Mouse (Mus musculus) neural tube, embryonic 11.5 days (tissue): Measurements from ENCODE around the gene Clec3b. TPM values are rescaled to one million over a fixed set of nuclear protein-coding genes. Genes with fewer than 3 reads are reported as not detected.

Experiments used
- ATAC-seq: fragments of 200-750 bp; cut with Nextera tagmentation; 2 replicates; pipeline ENCODE4 v1.8.0; 2017; ENCODE audit warnings: moderate number of reproducible peaks, mild to moderate bottlenecking, moderate TSS enrichment, moderate library complexity; ENCODE audit not compliant: insufficient read depth, low FRiP score, low TSS enrichment
- DNase-seq: peaks from one replicate; pipeline ENCODE4 v3.0.0-alpha.2; 2015; ENCODE audit warnings: low spot score
- H3K27ac ChIP-seq: fragments of 300-500 bp; sonication (generic); 2 replicates; pipeline ENCODE4 v1.5.1; 2014; ENCODE audit warnings: low read depth, mild to moderate bottlenecking, low read length
- H3K27me3 ChIP-seq: fragments of 300-500 bp; sonication (generic); 2 replicates; pipeline ENCODE4 v1.6.1; 2014; ENCODE audit warnings: mild to moderate bottlenecking, low read length, mixed read lengths; ENCODE audit not compliant: control insufficient read depth, insufficient read depth
- H3K36me3 ChIP-seq: fragments of 300-500 bp; sonication (generic); 2 replicates; pipeline ENCODE4 v1.6.1; 2014; ENCODE audit warnings: mild to moderate bottlenecking, low read length, moderate library complexity, mixed read lengths; ENCODE audit not compliant: control insufficient read depth, insufficient read depth
- H3K4me1 ChIP-seq: fragments of 300-500 bp; sonication (generic); 2 replicates; pipeline ENCODE4 v1.6.1; 2014; ENCODE audit warnings: low read length, mixed read lengths; ENCODE audit not compliant: control insufficient read depth, insufficient read depth
- H3K4me2 ChIP-seq: fragments of 300-500 bp; sonication (generic); 2 replicates; pipeline ENCODE4 v1.6.1; 2014; ENCODE audit warnings: low read depth, mild to moderate bottlenecking, moderate library complexity
- H3K4me3 ChIP-seq: fragments of 300-500 bp; sonication (generic); 2 replicates; pipeline ENCODE4 v1.5.1; 2014; ENCODE audit warnings: low read depth, low read length
- H3K9ac ChIP-seq: fragments of 300-500 bp; sonication (generic); 2 replicates; pipeline ENCODE4 v1.6.1; 2014; ENCODE audit warnings: mild to moderate bottlenecking, low read length
- H3K9me3 ChIP-seq: fragments of 300-500 bp; sonication (generic); 2 replicates; pipeline ENCODE4 v1.6.1; 2016; ENCODE audit warnings: low read length; ENCODE audit not compliant: control insufficient read depth
- WGBS: fragments of 180-500 bp; shearing (Covaris S2); extraction: QIAGEN DNeasy Blood & Tissue Kit; methylation state at CpG from one replicate; pipeline ENCODE4 v1.1.7; 2014; 5-methylcytosine and 5-hydroxymethylcytosine counted together
- polyA plus RNA-seq: library from polyadenylated mRNA; unstranded; fragments of >200 nt; fragmentation: Nextera tagmentation; extraction: Ambion mirVana; gene quantifications from 2 replicates; pipeline ENCODE4 v1.2.1, GENCODE M21; 2014

Clec3b gene
- polyA plus RNA-seq, 1 experiment from 2014 or later, result not detected

GRCm38 (mm10) chr9:123185546-123185945 lies 34.8 kb downstream of the Clec3b start:
- H3K4me1 ChIP-seq, result no peaks in the 10 kb centered on the region
- 62% methylated on average over 2 of the region's 2 CpGs for WGBS
- H3K27me3 ChIP-seq, result no peaks in the 10 kb centered on the region
- ATAC-seq (no peak), DNase-seq (no peak)
- no peak overlapping the region for H3K27ac ChIP-seq
- H3K4me2 ChIP-seq, result no peak overlapping the region
- no peak overlapping the region for H3K4me3 ChIP-seq
- no peaks in the 10 kb centered on the region for H3K9me3 ChIP-seq
- no peak overlapping the region for H3K9ac ChIP-seq
- no peaks in the 10 kb centered on the region for H3K36me3 ChIP-seq

DNA sequence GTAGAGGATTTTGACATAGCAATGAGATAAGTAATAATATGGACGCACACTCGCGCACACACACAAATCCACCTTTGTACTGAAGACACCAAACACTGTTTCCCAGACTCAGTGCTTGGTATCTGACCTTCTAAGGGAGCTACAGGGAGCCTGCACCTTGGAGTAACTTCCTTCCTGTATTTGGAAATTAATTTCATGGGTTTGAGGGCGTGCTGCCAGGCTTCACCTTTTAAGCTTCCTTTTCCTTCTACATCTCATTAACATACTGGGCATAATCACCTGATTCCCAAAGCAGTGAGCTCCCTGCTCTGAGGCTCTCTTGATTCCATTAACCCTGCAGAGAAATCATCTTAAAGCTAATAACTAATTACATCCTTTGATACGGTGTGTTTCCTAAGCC lies 35.4 kb downstream of the Clec3b start:
- Histone ChIP-seq H3K36me3 (no peaks in the 10 kb centered on the region), H3K9ac (no peak overlapping the region), H3K4me2 (no peak overlapping the region), H3K4me3 (no peak overlapping the region), H3K27ac (no peak overlapping the region), H3K4me1 (no peaks in the 10 kb centered on the region), H3K27me3 (no peaks in the 10 kb centered on the region), H3K9me3 (no peaks in the 10 kb centered on the region)
- no peak for ATAC-seq
- DNase-seq, result no peak
- 88% methylated on average over 5 of the region's 5 CpGs for WGBS

DNA sequence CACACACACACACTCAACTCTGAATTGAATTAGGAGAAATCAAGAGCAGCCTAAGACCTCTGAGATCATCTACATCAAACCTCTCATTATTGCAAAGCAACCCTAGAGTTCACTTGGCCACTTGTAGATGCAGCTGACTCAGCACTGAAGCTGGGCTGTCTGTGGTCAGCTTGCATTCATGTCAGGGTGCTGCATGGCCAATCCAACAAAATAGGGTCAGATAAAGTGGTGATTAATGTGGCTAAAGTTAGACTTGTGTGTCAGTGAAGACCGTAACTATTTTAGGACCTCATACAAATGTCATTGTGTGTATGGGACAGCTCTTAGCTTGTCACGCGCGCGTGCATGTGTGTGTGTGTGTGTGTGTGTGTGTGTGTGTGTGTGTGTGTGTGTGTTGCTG lies 36.8 kb downstream of the Clec3b start:
- H3K36me3 ChIP-seq, result no peaks in the 10 kb centered on the region
- H3K9ac ChIP-seq, result no peak overlapping the region
- ATAC-seq, result no peak
- no peaks in the 10 kb centered on the region for H3K27me3 ChIP-seq
- 90% methylated on average over 5 of the region's 5 CpGs for WGBS
- H3K4me1 ChIP-seq, result no peaks in the 10 kb centered on the region
- H3K27ac ChIP-seq, result no peak overlapping the region
- H3K4me2 ChIP-seq, result no peak overlapping the region
- H3K9me3 ChIP-seq, result no peaks in the 10 kb centered on the region
- no peak overlapping the region for H3K4me3 ChIP-seq
- no peak for DNase-seq

DNA sequence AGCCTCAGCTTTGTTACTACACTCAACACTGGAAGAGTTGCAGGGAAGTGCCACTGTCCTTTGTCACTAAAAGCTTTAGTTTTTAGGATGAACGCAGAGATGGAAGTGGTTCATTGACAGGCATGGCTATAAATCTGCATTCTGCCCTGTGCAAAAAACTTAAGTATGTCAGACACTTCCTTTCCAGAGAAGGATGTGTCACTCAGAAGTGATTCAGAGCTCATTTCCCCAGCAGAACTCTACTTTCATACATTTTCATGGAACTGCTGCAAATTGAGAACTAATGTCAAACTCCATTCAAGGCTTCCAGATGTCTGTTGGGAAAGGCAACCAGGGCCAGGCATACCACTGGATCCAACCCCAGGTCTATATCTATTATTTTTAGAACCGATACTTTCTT lies 37.5 kb downstream of the Clec3b start:
- Histone ChIP-seq H3K4me1 (no peaks in the 10 kb centered on the region), H3K9me3 (no peaks in the 10 kb centered on the region), H3K4me3 (no peak overlapping the region), H3K36me3 (no peaks in the 10 kb centered on the region), H3K27me3 (no peaks in the 10 kb centered on the region), H3K4me2 (no peak overlapping the region), H3K27ac (no peak overlapping the region), H3K9ac (no peak overlapping the region)
- no peak for ATAC-seq
- WGBS, result 86% methylated on average over 2 of the region's 2 CpGs
- no peak for DNase-seq

DNA sequence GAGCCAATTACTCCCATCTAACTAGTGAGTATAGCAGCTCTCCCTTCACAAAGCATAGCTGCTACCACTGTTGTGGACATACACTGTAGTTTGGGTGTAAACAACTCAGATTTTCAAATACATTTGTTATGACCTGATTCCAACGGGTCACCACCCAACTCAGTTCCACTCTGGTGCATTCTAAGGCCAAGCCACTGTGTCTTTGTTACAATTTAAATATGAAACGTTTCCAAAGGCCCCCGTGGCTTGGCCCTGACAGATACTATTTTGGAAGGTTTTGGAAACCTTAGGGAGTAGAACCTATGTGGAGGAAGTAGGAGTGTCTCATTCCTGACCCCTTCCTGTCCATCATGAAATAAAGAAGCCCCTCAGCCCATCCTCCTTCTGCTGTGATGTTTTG lies 49.4 kb downstream of the Clec3b start:
- no peaks in the 10 kb centered on the region for H3K27me3 ChIP-seq
- H3K4me2 ChIP-seq, result no peak overlapping the region
- H3K4me1 ChIP-seq, result no peaks in the 10 kb centered on the region
- H3K27ac ChIP-seq, result no peak overlapping the region
- DNase-seq (no peak), ATAC-seq (no peak)
- no peaks in the 10 kb centered on the region for H3K9me3 ChIP-seq
- WGBS, result 80% methylated on average over 3 of the region's 3 CpGs
- no peak overlapping the region for H3K9ac ChIP-seq
- H3K4me3 ChIP-seq, result no peak overlapping the region
- H3K36me3 ChIP-seq, result no peaks in the 10 kb centered on the region

GRCm38 (mm10) chr9:123206526-123206925 lies 55.8 kb downstream of the Clec3b start:
- ATAC-seq, result no peak
- no peaks in the 10 kb centered on the region for H3K9me3 ChIP-seq
- 68% methylated on average over 2 of the region's 2 CpGs for WGBS
- no peak overlapping the region for H3K4me3 ChIP-seq
- no peaks in the 10 kb centered on the region for H3K4me1 ChIP-seq
- H3K4me2 ChIP-seq, result no peak overlapping the region
- no peak overlapping the region for H3K27ac ChIP-seq
- no peak overlapping the region for H3K9ac ChIP-seq
- no peaks in the 10 kb centered on the region for H3K27me3 ChIP-seq
- H3K36me3 ChIP-seq, result no peaks in the 10 kb centered on the region
- no peak for DNase-seq

DNA sequence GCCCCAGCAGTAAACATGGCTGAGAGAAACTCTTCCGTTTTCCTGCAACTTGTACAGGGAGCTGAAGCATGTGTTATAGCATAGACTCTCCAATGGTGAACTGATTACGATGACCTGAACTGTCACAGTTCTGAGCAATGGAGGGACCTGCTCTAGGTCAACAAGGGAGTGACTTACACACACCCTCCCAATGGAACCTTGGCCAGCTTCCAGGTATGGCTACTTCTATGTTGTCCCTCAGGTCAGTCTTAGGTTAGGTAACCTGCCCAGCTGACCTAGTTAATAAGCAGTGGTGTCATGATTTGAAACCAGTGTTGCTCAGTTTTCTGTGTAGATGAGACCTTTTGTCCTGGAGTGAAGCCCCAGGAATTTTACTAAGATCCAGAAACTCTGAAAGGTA lies 56.2 kb downstream of the Clec3b start:
- H3K36me3 ChIP-seq, result no peaks in the 10 kb centered on the region
- ATAC-seq (no peak), DNase-seq (no peak)
- no peaks in the 10 kb centered on the region for H3K9me3 ChIP-seq
- WGBS, result 93% methylated on average over 2 of the region's 2 CpGs
- H3K4me1 ChIP-seq, result no peaks in the 10 kb centered on the region
- H3K27ac ChIP-seq, result no peak overlapping the region
- no peaks in the 10 kb centered on the region for H3K27me3 ChIP-seq
- H3K9ac ChIP-seq, result no peak overlapping the region
- no peak overlapping the region for H3K4me3 ChIP-seq
- H3K4me2 ChIP-seq, result no peak overlapping the region

Other genes with a start within 250 kb of the Clec3b start
- 35.3 and 36.7 TPM in 2 replicates for gene Zfp105, start 227.9 kb upstream of the Clec3b start, polyA plus RNA-seq
- 27.7 and 30.8 TPM in 2 replicates for gene 1110059G10Rik, start 199.9 kb upstream of the Clec3b start, polyA plus RNA-seq
- gene Kif15, start 199.9 kb upstream of the Clec3b start, polyA plus RNA-seq, result 50.3 and 53.9 TPM in 2 replicates
- gene Tmem42, start 129.6 kb upstream of the Clec3b start, polyA plus RNA-seq, result 16.9 and 19.8 TPM in 2 replicates
- gene Tgm4, start 116.2 kb upstream of the Clec3b start, polyA plus RNA-seq, result 0.49 and 0.57 TPM in 2 replicates
- 60.5 and 66.4 TPM in 2 replicates for gene Zdhhc3, start 37.7 kb upstream of the Clec3b start, polyA plus RNA-seq
- gene Exosc7, start 37.7 kb upstream of the Clec3b start, polyA plus RNA-seq, result 101 and 110 TPM in 2 replicates
- 0.58 and 0.89 TPM in 2 replicates for gene Cdcp1, start 65.1 kb downstream of the Clec3b start, polyA plus RNA-seq
- 7.6 and 8.8 TPM in 2 replicates for gene Tmem158, start 109.8 kb downstream of the Clec3b start, polyA plus RNA-seq
- 1,025 and 1,092 TPM in 2 replicates for gene Lars2, start 216.0 kb downstream of the Clec3b start, polyA plus RNA-seq